Mouse (Mus musculus) lung, postnatal 0 days (tissue): ENCODE data around the gene Comtd1.

Experiments used
- CTCF ChIP-seq: IDR thresholded peaks from 2 replicates; pipeline ENCODE4 v1.5.1; 2016; ENCODE audit warnings: antibody characterized with exemption, mild to moderate bottlenecking
- EP300 ChIP-seq: IDR thresholded peaks from 2 replicates; pipeline ENCODE4 v1.6.1; 2016; ENCODE audit warnings: antibody characterized with exemption, mild to moderate bottlenecking, control low read depth

DNA sequence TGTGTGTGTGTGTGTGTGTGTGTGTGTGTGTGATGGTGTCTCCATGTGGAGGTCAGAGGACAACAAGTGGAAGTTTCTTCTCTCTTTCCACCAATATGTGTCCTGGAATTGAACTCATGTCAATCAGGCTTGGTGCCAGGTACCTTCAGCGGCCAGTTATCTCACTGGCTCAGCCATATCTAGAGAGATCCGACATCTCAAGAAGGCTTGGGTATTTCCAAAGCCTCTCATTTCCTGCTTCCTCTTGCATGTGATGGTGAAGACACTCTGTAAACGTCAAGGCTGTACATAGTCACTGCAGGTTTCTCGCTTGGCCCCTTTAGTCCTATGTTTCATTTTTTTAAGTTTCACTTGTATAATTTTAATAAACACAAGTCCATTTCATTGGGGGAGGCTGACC, 35.6 kb downstream of the Comtd1 start:
- no peak for TF ChIP-seq CTCF
- TF ChIP-seq EP300, result no peak
